Mouse (Mus musculus): ENCODE measurements at regions not wholly inside any gene's neighbourhood (a gene's known extent, or its start where the extent isn't known, plus 50 kb on each side); places are given as distances from the start of the nearest gene placed in this dataset.

GRCm38 (mm10) chr6:64797600-64797999 is 68.7 kb downstream of the Atoh1 start:
- no peak for DNase-seq (ENCODE audit: low spot score in 2 of 2)
- intact Hi-C loops (cut with DNase I): no loop called here

GRCm38 (mm10) chr6:64798804-64799203 is 69.9 kb downstream of the Atoh1 start:
- no peak for DNase-seq (ENCODE audit: low spot score in 2 of 2)
- intact Hi-C loops (cut with DNase I): no loop called here

GRCm38 (mm10) chr6:64799306-64800001 is 70.5 kb downstream of the Atoh1 start:
- DNase-seq (ENCODE audit: low spot score in 2 of 2): no peak
- intact Hi-C loops (cut with DNase I): no loop called here

- intact Hi-C loops (cut with DNase I): no loop called here
- no peak for DNase-seq (ENCODE audit: low spot score in 2 of 2)
Measured at GRCm38 (mm10) chr6:64800965-64801364, 72.0 kb downstream of the Atoh1 start.

- DNase-seq (ENCODE audit: low spot score in 2 of 2): no peak
- intact Hi-C loops (cut with DNase I): loop anchor here (2.0 kb wide), 1 partner anchor 176 kb away; no protein-coding TSS in a partner anchor
Measured at GRCm38 (mm10) chr6:64815115-64815514, 86.2 kb downstream of the Atoh1 start.

GRCm38 (mm10) chr6:64849097-64849648 is 120.2 kb downstream of the Atoh1 start:
- intact Hi-C loops (cut with DNase I): no loop called here

GRCm38 (mm10) chr6:64862901-64863300 is 134.0 kb downstream of the Atoh1 start:
- DNase-seq (ENCODE audit: low spot score in 2 of 2): no peak
- intact Hi-C loops (cut with DNase I): no loop called here

More at GRCm38 (mm10) chr6:64849097-64849648, 120.2 kb downstream of the Atoh1 start:
- no peak for DNase-seq (ENCODE audit: low spot score in 2 of 2)

GRCm38 (mm10) chr6:64896420-64896819 is 146.0 kb upstream of the Smarcad1 start:
- DNase-seq (ENCODE audit: low spot score in 2 of 2): no peak
- intact Hi-C loops (cut with DNase I): no loop called here
